Mouse (Mus musculus): Measurements from ENCODE around the gene As3mt. TPM values are rescaled to one million over a fixed set of nuclear protein-coding genes. Genes with fewer than 3 reads are reported as not detected.
A peak's percentile ranks its signal among the peaks of the same experiment; 100 is the strongest.

As3mt gene
- polyA plus RNA-seq, 1 experiment: 43.7 TPM

- peak; percentile 94 for DNase-seq
- Histone ChIP-seq H3K4me1 (ENCODE audit: control insufficient read depth, insufficient read depth, low read length) (peaks cover 5% of the 10 kb centered on the region; the same call in 1 of the 2 replicates), H3K36me3 (ENCODE audit: control insufficient read depth, insufficient read depth, low read length) (no peaks in the 10 kb centered on the region), H3K27me3 (replicated peaks; ENCODE audit: control insufficient read depth, insufficient read depth, low read length) (no peaks in the 10 kb centered on the region), H3K4me3 (ENCODE audit: insufficient read depth, low read depth, low read length) (peak within 1 kb of the TSS; percentile 99), H3K27ac (ENCODE audit: insufficient read depth, low read depth, low read length) (peak within 1 kb of the TSS; percentile 92)
- TF ChIP-seq POLR2A (IDR thresholded peaks at IDR 0.05; ENCODE audit: low read depth, low read length) (no peak), CTCF (conservative IDR thresholded peaks at IDR 0.05; ENCODE audit: insufficient read depth, insufficient read length, low read depth, low read length) (no peak)
- WGBS: 3% methylated on average over 44 of the region's 44 CpGs
Observed at GRCm38 (mm10) chr19:46689460-46690372, 17.5 kb upstream of the As3mt start, which contains the start of gene Borcs7. Borcs7 (plus strand) TSS chr19:46689906.

- Histone ChIP-seq H3K27ac (ENCODE audit: insufficient read depth, low read depth, low read length) (no peak overlapping the region), H3K4me3 (ENCODE audit: insufficient read depth, low read depth, low read length) (peak overlapping the region; percentile 99), H3K27me3 (replicated peaks; ENCODE audit: control insufficient read depth, insufficient read depth, low read length) (no peaks in the 10 kb centered on the region), H3K36me3 (ENCODE audit: control insufficient read depth, insufficient read depth, low read length) (no peaks in the 10 kb centered on the region), H3K4me1 (ENCODE audit: control insufficient read depth, insufficient read depth, low read length) (peaks cover 5% of the 10 kb centered on the region; the same call in 1 of the 2 replicates)
- no peak for DNase-seq
- TF ChIP-seq POLR2A (IDR thresholded peaks at IDR 0.05; ENCODE audit: low read depth, low read length) (no peak), CTCF (conservative IDR thresholded peaks at IDR 0.05; ENCODE audit: insufficient read depth, insufficient read length, low read depth, low read length) (no peak)
- WGBS: 77% methylated on average over 11 of the region's 11 CpGs
Observed at GRCm38 (mm10) chr19:46690387-46690786, 16.9 kb upstream of the As3mt start.

DNA sequence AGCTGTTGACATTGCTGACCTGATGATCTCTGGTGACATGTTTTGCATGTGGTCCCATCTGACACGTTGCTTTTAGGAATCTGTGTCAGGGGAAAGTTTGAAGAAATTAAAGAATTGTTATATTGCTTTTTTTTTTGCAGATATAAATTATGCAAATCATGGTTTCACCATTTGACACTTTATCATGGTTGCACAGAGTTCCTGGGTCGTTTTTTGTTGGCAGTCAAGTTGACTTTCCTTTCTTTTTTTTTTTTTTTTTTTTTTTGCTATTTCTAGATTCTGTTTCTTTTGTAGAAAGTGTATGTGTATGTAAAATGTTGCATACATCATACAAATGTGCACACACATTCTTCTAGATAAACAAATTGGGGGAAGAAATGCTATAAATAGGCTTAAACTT is 16.2 kb upstream of the As3mt start:
- no peaks in the 10 kb centered on the region for H3K27me3 ChIP-seq (replicated peaks; ENCODE audit: control insufficient read depth, insufficient read depth, low read length)
- H3K36me3 ChIP-seq (ENCODE audit: control insufficient read depth, insufficient read depth, low read length): no peaks in the 10 kb centered on the region
- peaks cover 5% of the 10 kb centered on the region; the same call in 1 of the 2 replicates for H3K4me1 ChIP-seq (ENCODE audit: control insufficient read depth, insufficient read depth, low read length)
- H3K27ac ChIP-seq (ENCODE audit: insufficient read depth, low read depth, low read length): no peak overlapping the region
- no peak for DNase-seq
- H3K4me3 ChIP-seq (ENCODE audit: insufficient read depth, low read depth, low read length): no peak overlapping the region
- no peak for TF ChIP-seq CTCF (conservative IDR thresholded peaks at IDR 0.05; ENCODE audit: insufficient read depth, insufficient read length, low read depth, low read length)
- no peak for TF ChIP-seq POLR2A (IDR thresholded peaks at IDR 0.05; ENCODE audit: low read depth, low read length)
- 57% methylated on average over 2 of the region's 2 CpGs for WGBS

DNA sequence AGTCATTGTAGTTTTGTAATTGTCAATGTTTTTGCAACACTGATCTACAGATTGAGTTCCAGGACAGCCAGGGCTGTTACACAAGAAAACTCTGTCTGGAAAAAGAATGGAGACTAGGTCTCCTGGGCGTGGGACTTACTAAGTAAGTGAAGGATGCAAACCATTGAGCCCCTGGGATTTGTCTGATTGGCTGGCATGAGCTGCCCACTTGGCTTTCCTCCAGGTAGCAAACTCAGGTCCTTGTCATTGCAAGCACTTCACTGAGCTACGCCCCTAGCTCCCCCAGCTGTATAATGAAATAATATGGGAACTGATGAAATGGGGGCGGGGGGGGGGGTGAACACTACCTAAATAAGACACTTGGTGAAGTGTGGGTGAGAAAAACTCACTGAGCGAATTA is 14.1 kb upstream of the As3mt start:
- H3K36me3 ChIP-seq (ENCODE audit: control insufficient read depth, insufficient read depth, low read length): no peaks in the 10 kb centered on the region
- no peak overlapping the region for H3K4me3 ChIP-seq (ENCODE audit: insufficient read depth, low read depth, low read length)
- no peak overlapping the region for H3K27ac ChIP-seq (ENCODE audit: insufficient read depth, low read depth, low read length)
- WGBS: 87% methylated on average over 4 of the region's 4 CpGs
- peaks cover 5% of the 10 kb centered on the region; the same call in 1 of the 2 replicates for H3K4me1 ChIP-seq (ENCODE audit: control insufficient read depth, insufficient read depth, low read length)
- H3K27me3 ChIP-seq (replicated peaks; ENCODE audit: control insufficient read depth, insufficient read depth, low read length): no peaks in the 10 kb centered on the region
- DNase-seq: no peak
- TF ChIP-seq POLR2A (IDR thresholded peaks at IDR 0.05; ENCODE audit: low read depth, low read length) (no peak), CTCF (conservative IDR thresholded peaks at IDR 0.05; ENCODE audit: insufficient read depth, insufficient read length, low read depth, low read length) (no peak)

GRCm38 (mm10) chr19:46696482-46696881 is 10.8 kb upstream of the As3mt start:
- TF ChIP-seq CTCF (conservative IDR thresholded peaks at IDR 0.05; ENCODE audit: insufficient read depth, insufficient read length, low read depth, low read length) (no peak), POLR2A (IDR thresholded peaks at IDR 0.05; ENCODE audit: low read depth, low read length) (no peak)
- WGBS: 97% methylated on average over 8 of the region's 8 CpGs
- Histone ChIP-seq H3K4me3 (ENCODE audit: insufficient read depth, low read depth, low read length) (no peak overlapping the region), H3K27ac (ENCODE audit: insufficient read depth, low read depth, low read length) (no peak overlapping the region), H3K4me1 (ENCODE audit: control insufficient read depth, insufficient read depth, low read length) (peaks cover 5% of the 10 kb centered on the region; the same call in 1 of the 2 replicates), H3K27me3 (replicated peaks; ENCODE audit: control insufficient read depth, insufficient read depth, low read length) (no peaks in the 10 kb centered on the region), H3K36me3 (ENCODE audit: control insufficient read depth, insufficient read depth, low read length) (no peaks in the 10 kb centered on the region)
- DNase-seq: no peak

- peaks cover 5% of the 10 kb centered on the region; the same call in 1 of the 2 replicates for H3K4me1 ChIP-seq (ENCODE audit: control insufficient read depth, insufficient read depth, low read length)
- no peak overlapping the region for H3K27ac ChIP-seq (ENCODE audit: insufficient read depth, low read depth, low read length)
- DNase-seq: no peak
- H3K27me3 ChIP-seq (replicated peaks; ENCODE audit: control insufficient read depth, insufficient read depth, low read length): no peaks in the 10 kb centered on the region
- TF ChIP-seq CTCF (conservative IDR thresholded peaks at IDR 0.05; ENCODE audit: insufficient read depth, insufficient read length, low read depth, low read length) (no peak), POLR2A (IDR thresholded peaks at IDR 0.05; ENCODE audit: low read depth, low read length) (no peak)
- no peaks in the 10 kb centered on the region for H3K36me3 ChIP-seq (ENCODE audit: control insufficient read depth, insufficient read depth, low read length)
- H3K4me3 ChIP-seq (ENCODE audit: insufficient read depth, low read depth, low read length): no peak overlapping the region
- WGBS: 94% methylated on average over 7 of the region's 7 CpGs
Observed at GRCm38 (mm10) chr19:46696943-46697342, 10.3 kb upstream of the As3mt start.

GRCm38 (mm10) chr19:46697840-46698517 is 9.3 kb upstream of the As3mt start:
- DNase-seq: no peak
- H3K27me3 ChIP-seq (replicated peaks; ENCODE audit: control insufficient read depth, insufficient read depth, low read length): no peaks in the 10 kb centered on the region
- H3K4me3 ChIP-seq (ENCODE audit: insufficient read depth, low read depth, low read length): no peak overlapping the region
- H3K4me1 ChIP-seq (ENCODE audit: control insufficient read depth, insufficient read depth, low read length): peaks cover 5% of the 10 kb centered on the region; the same call in 1 of the 2 replicates
- TF ChIP-seq CTCF (conservative IDR thresholded peaks at IDR 0.05; ENCODE audit: insufficient read depth, insufficient read length, low read depth, low read length) (no peak), POLR2A (IDR thresholded peaks at IDR 0.05; ENCODE audit: low read depth, low read length) (no peak)
- H3K36me3 ChIP-seq (ENCODE audit: control insufficient read depth, insufficient read depth, low read length): no peaks in the 10 kb centered on the region
- WGBS: 63% methylated on average over 19 of the region's 19 CpGs
- H3K27ac ChIP-seq (ENCODE audit: insufficient read depth, low read depth, low read length): no peak overlapping the region

All from kidney, adult 2 months (tissue).